Mouse (Mus musculus) forebrain, embryonic 15.5 days (tissue): ENCODE measurements around the gene Plekha4. TPM values are rescaled to one million over a fixed set of nuclear protein-coding genes. Genes with fewer than 3 reads are reported as not detected.

Source experiments
- ATAC-seq: fragments of 200-750 bp; cut with Nextera tagmentation; replicated peaks from 2 replicates; pipeline ENCODE4 v1.8.0; 2017; ENCODE audit warnings: mild to moderate bottlenecking, moderate TSS enrichment, moderate library complexity
- H3K27ac ChIP-seq: fragments of 300-500 bp; sonication (generic); replicated peaks from 2 replicates; pipeline ENCODE4 v1.5.1; 2015; ENCODE audit warnings: mild to moderate bottlenecking, inconsistent platforms
- H3K27me3 ChIP-seq: fragments of 300-500 bp; sonication (generic); 2 replicates; pipeline ENCODE4 v1.6.1; 2015; ENCODE audit warnings: inconsistent platforms
- H3K36me3 ChIP-seq: fragments of 300-500 bp; sonication (generic); 2 replicates; pipeline ENCODE4 v1.6.1; 2015; ENCODE audit warnings: mild to moderate bottlenecking, inconsistent platforms
- H3K4me1 ChIP-seq: fragments of 300-500 bp; sonication (generic); 2 replicates; pipeline ENCODE4 v1.6.1; 2015; ENCODE audit warnings: inconsistent platforms
- H3K4me2 ChIP-seq: fragments of 300-500 bp; sonication (generic); replicated peaks from 2 replicates; pipeline ENCODE4 v1.6.1; 2015; ENCODE audit warnings: mild to moderate bottlenecking, inconsistent platforms
- H3K4me3 ChIP-seq: fragments of 300-500 bp; sonication (generic); 2 replicates; pipeline ENCODE4 v1.5.1; 2015; ENCODE audit warnings: mild to moderate bottlenecking, inconsistent platforms
- H3K9ac ChIP-seq: fragments of 300-500 bp; sonication (generic); replicated peaks from 2 replicates; pipeline ENCODE4 v1.6.1; 2015; ENCODE audit warnings: mild to moderate bottlenecking, inconsistent platforms
- H3K9me3 ChIP-seq: fragments of 300-500 bp; sonication (generic); 2 replicates; pipeline ENCODE4 v1.6.1; 2016; ENCODE audit warnings: inconsistent platforms
- WGBS: fragments of 180-500 bp; shearing (Covaris S2); methylation state at CpG from one replicate; pipeline ENCODE4 v1.1.7; 2015; ENCODE audit warnings: mixed read lengths; 5-methylcytosine and 5-hydroxymethylcytosine counted together
- polyA plus RNA-seq: library from polyadenylated mRNA; unstranded; fragments of >200 nt; fragmentation: Nextera tagmentation; extraction: Ambion mirVana; gene quantifications from 2 replicates; pipeline ENCODE4 v1.2.1, GENCODE M21; 2015

Gene Plekha4
- polyA plus RNA-seq, 1 experiment from 2014 or later = 0.92 TPM

DNA sequence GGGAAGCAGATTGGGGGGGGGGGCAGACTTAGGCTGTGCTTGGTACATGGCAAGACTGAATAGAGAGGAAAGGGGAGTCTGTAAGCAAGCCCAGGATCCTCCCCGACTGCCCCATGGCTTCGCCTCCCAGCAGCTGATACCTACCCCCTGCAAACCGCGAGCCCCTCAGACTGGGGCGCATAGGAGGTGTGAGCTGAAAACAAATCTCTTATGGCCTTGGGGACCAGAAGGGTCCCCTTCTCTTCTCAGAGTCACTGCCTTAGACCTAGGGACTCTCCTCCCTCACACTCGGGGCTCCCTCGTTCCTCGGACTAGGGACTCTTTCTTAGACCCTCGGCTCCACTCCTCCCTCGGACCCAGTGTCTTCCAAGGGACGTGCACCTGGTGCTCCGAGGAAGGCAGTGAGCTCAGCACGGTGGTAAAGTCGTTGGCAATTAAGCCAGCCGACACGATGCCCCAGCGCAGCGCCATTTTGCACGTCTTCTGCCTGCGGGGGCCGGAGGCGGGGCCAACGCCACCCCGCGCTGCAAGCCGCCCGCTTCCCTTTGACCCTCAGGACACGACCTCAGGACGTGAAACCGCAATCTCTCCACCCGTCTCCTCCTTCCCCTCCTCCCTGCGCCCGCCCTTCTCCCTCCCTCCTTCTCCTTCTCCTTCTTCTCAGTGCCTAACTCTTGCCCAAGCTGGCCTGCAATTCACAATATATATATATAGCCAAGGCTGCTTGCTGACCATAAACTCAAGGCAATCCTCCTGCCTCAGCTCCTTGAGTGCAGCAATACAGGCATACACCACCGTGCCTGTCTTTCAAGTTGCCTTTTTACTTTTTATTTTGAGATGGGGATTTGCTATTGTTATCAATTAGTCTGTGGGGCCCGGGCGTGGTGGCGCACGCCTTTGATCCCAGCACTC is 37.6 kb upstream of the Plekha4 start, which contains the start of gene Dhdh:
Gene Dhdh, minus strand, starts transcription at position 513 of the 912 bp plus-strand sequence.
- WGBS = 7% methylated on average over 37 of the region's 38 CpGs
- H3K4me1 ChIP-seq = peaks cover 16% of the 10 kb centered on the region

DNA sequence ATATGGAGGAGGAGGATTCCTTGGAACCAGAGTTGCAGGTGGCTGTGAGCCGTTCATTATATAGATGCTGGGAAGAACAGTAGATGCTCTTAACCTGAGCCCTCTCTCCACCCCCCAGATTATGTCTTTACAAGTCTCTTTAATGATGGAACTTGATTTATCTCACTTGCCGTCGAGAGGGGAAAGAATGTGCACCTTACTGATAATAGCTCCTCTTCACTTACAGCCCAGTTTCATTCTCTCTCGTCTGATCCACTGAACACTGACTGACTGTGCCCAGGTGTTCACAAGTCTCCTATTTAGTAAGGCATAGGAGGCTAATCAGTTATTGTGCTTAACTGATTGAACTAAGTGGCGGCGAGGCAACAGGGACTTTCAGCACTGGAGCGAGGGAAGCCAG is 36.6 kb upstream of the Plekha4 start:
- WGBS = 83% methylated on average over 7 of the region's 7 CpGs

More for the DNA sequence above, 37.6 kb upstream of the Plekha4 start, which contains the start of gene Dhdh:
- Histone ChIP-seq H3K27ac (peak within 1 kb of the TSS; percentile 68), H3K9me3 (no peaks in the 10 kb centered on the region), H3K36me3 (peaks cover 8% of the 10 kb centered on the region), H3K4me3 (peak within 1 kb of the TSS; percentile 39), H3K9ac (peak within 1 kb of the TSS; percentile 56), H3K4me2 (peak within 1 kb of the TSS; percentile 81), H3K27me3 (no peaks in the 10 kb centered on the region)
- peak; percentile 71 for ATAC-seq

DNA sequence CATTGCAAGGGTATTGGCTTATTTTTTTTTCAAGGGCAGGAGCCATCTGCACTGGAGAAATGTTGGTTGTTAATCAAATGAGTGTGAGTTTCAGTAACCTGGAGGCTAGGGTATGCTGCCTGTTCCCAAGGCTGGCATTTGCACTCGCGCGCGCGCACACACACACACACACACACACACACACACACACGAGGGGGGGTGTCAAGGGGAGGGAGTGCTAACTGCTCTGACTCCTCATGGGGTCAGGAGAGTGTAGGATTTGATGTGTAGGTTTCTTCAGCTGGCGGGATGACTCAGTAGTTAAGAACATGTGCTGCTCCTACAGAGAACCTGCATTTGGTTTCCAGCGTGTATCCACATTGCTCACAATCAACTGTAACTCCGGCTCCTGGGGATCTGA is 35.3 kb upstream of the Plekha4 start:
- H3K9ac ChIP-seq = no peak overlapping the region
- H3K27ac ChIP-seq = no peak overlapping the region
- H3K4me2 ChIP-seq = no peak overlapping the region
- peaks cover 28% of the 10 kb centered on the region for H3K36me3 ChIP-seq
- WGBS = 63% methylated on average over 9 of the region's 9 CpGs
- H3K9me3 ChIP-seq = no peaks in the 10 kb centered on the region
- peaks cover 16% of the 10 kb centered on the region for H3K4me1 ChIP-seq
- H3K4me3 ChIP-seq = no peak overlapping the region
- ATAC-seq = no peak
- no peaks in the 10 kb centered on the region for H3K27me3 ChIP-seq

More for the DNA sequence above, 36.6 kb upstream of the Plekha4 start:
- Histone ChIP-seq H3K9ac (no peak overlapping the region), H3K4me2 (no peak overlapping the region), H3K9me3 (no peaks in the 10 kb centered on the region), H3K36me3 (peaks cover 18% of the 10 kb centered on the region), H3K27ac (no peak overlapping the region), H3K4me1 (peaks cover 16% of the 10 kb centered on the region), H3K4me3 (no peak overlapping the region), H3K27me3 (no peaks in the 10 kb centered on the region)
- ATAC-seq = no peak

DNA sequence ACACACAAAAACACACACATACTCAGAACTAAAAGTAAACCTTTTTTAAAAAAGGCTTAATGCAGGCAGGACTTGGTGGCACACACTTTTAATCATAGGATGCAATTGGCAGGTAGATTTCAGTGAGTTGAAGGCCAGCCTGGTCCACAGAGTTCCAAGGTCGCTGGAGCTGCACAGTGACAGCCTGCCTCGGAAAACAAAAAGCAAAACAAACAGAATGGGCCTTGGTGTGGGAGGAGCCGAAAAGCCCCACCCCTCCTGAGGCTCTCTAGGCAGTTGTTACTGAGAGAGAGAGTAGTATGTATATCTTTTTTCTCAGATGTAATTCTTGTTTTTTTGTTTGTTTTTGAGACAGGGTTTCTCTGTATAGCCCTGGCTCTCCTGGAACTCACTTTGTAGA is 34.9 kb upstream of the Plekha4 start:
- WGBS = 30% methylated on average over 3 of the region's 3 CpGs
- Histone ChIP-seq H3K4me1 (peaks cover 16% of the 10 kb centered on the region), H3K9me3 (no peaks in the 10 kb centered on the region), H3K27ac (no peak overlapping the region), H3K4me3 (no peak overlapping the region), H3K36me3 (peaks cover 28% of the 10 kb centered on the region), H3K4me2 (no peak overlapping the region), H3K27me3 (no peaks in the 10 kb centered on the region), H3K9ac (no peak overlapping the region)
- no peak for ATAC-seq

DNA sequence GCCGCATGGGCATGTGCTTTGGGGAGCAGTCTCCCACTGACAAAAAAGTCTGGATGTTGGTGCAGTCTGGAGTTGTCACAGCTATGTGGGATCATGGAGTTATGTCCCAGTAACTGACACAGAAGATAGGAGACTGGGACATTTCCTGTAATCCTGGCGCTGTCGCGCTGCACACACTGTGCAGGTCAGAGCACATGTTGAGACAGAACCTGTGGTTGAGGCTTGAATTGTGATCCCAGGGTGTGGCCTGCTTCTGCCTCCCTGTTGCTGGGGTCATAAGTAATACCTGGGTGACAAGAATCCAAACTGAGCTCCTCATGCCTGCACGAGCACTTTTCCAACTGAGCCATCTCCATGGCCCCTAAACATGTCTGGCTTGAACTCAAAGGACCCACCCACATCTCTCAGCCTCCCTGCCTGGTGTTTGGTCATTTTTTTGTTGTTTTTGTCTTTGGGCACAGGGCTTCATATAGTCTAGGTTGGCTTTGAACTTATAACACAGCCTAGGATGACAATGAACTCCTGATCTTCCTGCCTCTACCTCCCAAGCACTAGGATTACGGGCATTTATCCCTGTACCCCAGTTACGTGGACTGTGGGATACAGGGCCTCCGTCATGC is 33.8 kb upstream of the Plekha4 start:
- Histone ChIP-seq H3K36me3 (peaks cover 34% of the 10 kb centered on the region), H3K4me1 (peaks cover 16% of the 10 kb centered on the region), H3K27ac (no peak overlapping the region), H3K9ac (no peak overlapping the region), H3K27me3 (no peaks in the 10 kb centered on the region), H3K9me3 (no peaks in the 10 kb centered on the region), H3K4me3 (no peak overlapping the region), H3K4me2 (no peak overlapping the region)
- ATAC-seq = no peak
- 93% methylated on average over 8 of the region's 8 CpGs for WGBS

DNA sequence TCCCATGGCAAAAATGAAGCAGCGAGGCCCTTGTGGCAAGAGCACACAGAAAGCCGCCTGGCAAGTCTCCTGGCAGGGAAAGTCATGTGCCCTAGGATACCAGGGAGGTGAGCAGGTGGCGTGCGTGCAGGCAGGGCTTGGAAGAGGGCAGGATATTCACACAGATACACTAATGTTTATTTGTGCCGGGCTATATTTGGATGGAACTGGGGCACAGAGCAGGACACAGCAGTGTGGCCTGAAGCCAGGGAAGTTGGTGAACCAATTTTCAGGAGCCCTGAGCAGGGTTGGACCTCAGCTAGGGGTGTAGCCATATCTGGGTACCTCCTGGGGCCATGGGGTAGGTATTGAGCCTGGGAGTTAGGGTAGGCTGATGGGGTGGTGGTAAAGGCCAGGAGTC is 33.2 kb upstream of the Plekha4 start:
- Histone ChIP-seq H3K36me3 (peaks cover 37% of the 10 kb centered on the region), H3K9ac (no peak overlapping the region), H3K9me3 (no peaks in the 10 kb centered on the region), H3K4me1 (peaks cover 14% of the 10 kb centered on the region), H3K4me2 (no peak overlapping the region), H3K27me3 (no peaks in the 10 kb centered on the region), H3K4me3 (no peak overlapping the region), H3K27ac (no peak overlapping the region)
- 93% methylated on average over 5 of the region's 5 CpGs for WGBS
- ATAC-seq = no peak

DNA sequence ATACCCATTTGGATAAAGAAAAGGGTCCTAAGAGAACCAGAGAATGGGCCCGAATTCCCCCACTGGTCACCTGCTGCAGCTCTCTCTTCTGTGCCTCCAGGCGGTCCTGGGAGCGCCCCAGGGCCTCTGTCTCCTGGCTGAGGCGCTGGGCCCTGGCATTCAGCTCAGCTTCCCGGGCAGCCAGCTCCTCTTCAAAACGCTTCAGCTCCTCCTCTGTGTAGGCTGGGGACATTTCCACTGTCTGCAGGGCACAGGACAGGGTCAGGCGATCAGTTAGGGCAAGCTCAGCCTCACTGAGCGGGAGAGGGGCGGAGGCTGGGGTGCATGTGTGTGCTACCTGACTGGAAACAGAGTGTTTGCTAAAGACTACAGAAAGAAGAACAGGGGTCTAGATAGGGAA is 31.6 kb upstream of the Plekha4 start:
- no peak overlapping the region for H3K4me2 ChIP-seq
- no peaks in the 10 kb centered on the region for H3K27me3 ChIP-seq
- H3K27ac ChIP-seq = no peak overlapping the region
- H3K9me3 ChIP-seq = no peaks in the 10 kb centered on the region
- ATAC-seq = no peak
- peaks cover 52% of the 10 kb centered on the region for H3K36me3 ChIP-seq
- H3K4me1 ChIP-seq = no peaks in the 10 kb centered on the region
- no peak overlapping the region for H3K4me3 ChIP-seq
- WGBS = 84% methylated on average over 9 of the region's 9 CpGs
- no peak overlapping the region for H3K9ac ChIP-seq

DNA sequence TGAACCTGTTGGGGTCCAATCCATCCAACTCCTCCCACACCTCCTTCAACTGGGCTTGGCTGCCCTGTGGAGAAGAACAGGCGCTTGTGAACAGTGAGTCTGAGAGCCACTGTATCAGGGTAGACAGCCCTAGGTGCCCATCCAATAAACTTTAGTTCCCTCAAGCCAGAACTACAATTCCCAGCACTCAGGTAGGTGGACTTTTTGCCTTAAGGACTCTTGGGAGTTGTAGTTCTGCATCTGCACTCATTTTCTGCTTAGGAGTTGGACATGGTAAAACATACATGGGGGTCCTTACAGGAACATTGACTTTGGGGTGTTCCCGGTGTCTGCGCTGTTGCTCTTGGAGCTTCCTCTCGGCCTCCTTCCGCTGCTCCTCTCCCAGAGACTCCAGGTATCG is 27.7 kb upstream of the Plekha4 start:
- H3K4me3 ChIP-seq = no peak overlapping the region
- H3K27ac ChIP-seq = no peak overlapping the region
- H3K27me3 ChIP-seq = no peaks in the 10 kb centered on the region
- H3K36me3 ChIP-seq = peaks cover 56% of the 10 kb centered on the region
- no peaks in the 10 kb centered on the region for H3K9me3 ChIP-seq
- H3K4me2 ChIP-seq = no peak overlapping the region
- no peaks in the 10 kb centered on the region for H3K4me1 ChIP-seq
- WGBS = 97% methylated on average over 6 of the region's 6 CpGs
- ATAC-seq = no peak
- H3K9ac ChIP-seq = no peak overlapping the region

DNA sequence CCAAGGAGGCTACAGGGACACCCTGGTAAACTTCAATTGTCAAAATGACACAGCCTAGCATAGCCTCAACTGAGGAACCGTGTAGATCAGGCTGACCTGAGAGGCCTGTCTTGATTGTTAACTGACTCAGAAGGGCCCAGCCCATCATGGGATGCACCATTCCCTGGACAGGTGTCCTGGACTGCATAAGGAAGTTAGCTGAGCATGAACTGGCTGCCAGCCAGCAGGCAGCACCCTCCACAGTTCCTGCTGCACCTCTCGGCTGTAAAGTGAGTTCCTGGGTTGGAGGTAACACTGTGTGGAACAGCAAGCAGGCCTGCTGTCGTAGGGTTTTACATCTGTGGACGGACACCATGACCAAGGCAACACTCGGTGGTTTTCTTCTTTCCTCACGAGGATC is 18.5 kb upstream of the Plekha4 start:
- no peak overlapping the region for H3K9ac ChIP-seq
- no peak for ATAC-seq
- H3K27ac ChIP-seq = no peak overlapping the region
- WGBS = 90% methylated on average over 6 of the region's 6 CpGs
- H3K9me3 ChIP-seq = no peaks in the 10 kb centered on the region
- no peaks in the 10 kb centered on the region for H3K27me3 ChIP-seq
- H3K36me3 ChIP-seq = peaks cover 7% of the 10 kb centered on the region; the same call in 1 of the 2 replicates
- no peak overlapping the region for H3K4me3 ChIP-seq
- peaks cover 14% of the 10 kb centered on the region for H3K4me1 ChIP-seq
- no peak overlapping the region for H3K4me2 ChIP-seq

DNA sequence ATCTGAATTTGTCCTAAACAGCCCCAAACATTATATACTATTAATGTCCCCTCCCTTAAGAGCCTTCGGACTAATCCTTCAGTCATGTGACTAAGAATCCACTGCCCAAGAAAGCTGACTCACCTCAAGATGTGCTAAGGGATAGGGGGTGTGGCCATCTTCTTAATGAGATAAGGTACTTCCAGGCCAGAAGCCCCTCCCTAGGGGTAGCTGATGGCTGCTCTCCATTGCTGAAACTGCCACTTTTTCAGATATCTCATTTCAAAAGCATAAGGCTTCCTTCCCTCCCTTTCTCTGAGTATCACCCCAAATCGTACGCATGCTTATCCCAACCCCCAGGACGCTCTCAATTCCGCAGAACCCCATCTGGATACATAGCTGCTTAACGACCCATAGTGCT is 17.6 kb upstream of the Plekha4 start:
- Histone ChIP-seq H3K9me3 (no peaks in the 10 kb centered on the region), H3K4me3 (no peak overlapping the region), H3K4me2 (no peak overlapping the region), H3K36me3 (peaks cover 4% of the 10 kb centered on the region; the same call in 1 of the 2 replicates), H3K9ac (no peak overlapping the region), H3K27ac (no peak overlapping the region), H3K27me3 (no peaks in the 10 kb centered on the region), H3K4me1 (peaks cover 14% of the 10 kb centered on the region)
- 89% methylated on average over 6 of the region's 6 CpGs for WGBS
- no peak for ATAC-seq

DNA sequence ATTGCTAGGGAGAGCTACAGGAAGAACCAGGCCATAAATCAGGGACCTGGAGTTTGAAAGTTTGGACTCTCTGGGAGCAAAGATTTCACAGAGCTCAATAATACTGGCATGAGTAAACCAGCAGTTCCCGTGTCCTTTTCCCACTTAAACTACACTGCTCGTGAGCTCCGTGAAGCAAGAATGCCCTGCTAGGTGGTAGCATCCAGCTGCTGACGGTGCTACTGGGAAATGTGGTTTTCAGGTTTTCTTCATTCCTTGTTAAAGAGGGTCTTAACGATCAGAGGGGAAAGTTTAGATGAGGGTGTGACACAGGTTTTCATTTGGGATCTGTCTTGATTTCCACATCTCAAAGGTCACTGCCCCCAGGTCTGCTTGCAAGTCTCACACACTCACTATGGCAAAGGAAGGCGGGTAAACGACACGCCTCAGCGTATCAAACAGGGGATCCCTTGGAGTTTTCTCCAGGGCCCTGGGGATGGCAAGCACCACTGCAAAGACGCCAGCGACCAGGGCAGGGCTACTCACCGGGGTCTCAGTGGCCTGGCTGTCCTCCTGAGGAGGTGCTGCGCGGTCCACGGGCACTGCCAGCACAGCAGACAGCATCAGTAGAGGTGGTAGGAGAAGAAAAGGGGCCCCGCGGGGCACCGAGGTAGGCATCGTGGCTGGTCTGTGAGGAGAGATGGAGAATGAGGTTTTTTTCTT is 16.8 kb upstream of the Plekha4 start:
- Histone ChIP-seq H3K27ac (peak overlapping the region; percentile 84; the same call in 1 of the 2 replicates), H3K4me1 (peaks cover 14% of the 10 kb centered on the region), H3K27me3 (no peaks in the 10 kb centered on the region), H3K9ac (peak overlapping the region; percentile 82), H3K9me3 (no peaks in the 10 kb centered on the region), H3K4me3 (peak overlapping the region; percentile 93), H3K36me3 (peaks cover 4% of the 10 kb centered on the region; the same call in 1 of the 2 replicates), H3K4me2 (peak overlapping the region; percentile 93)
- peak; percentile 11; the same call in 1 of the 2 replicates for ATAC-seq
- 35% methylated on average over 19 of the region's 19 CpGs for WGBS
